Mouse (Mus musculus) urinary bladder, adult 18-20 months (tissue): ENCODE measurements at regions not wholly inside any gene's neighbourhood (a gene's known extent, or its start where the extent isn't known, plus 50 kb on each side); places are given as distances from the start of the nearest gene placed in this dataset.
"Not testable (repeated sequence)": the region's sequence is repeated elsewhere in the genome, so short reads cannot be mapped to it uniquely, and the experiment has no call there.

Experiments
- DNase-seq, 2 experiments: peaks; one replicate each; pipeline ENCODE4 v3.0.0; 2022; ENCODE audit warnings: low spot score in 2 of 2, mixed read lengths in 2 of 2

GRCm38 (mm10) chr7:36224416-36224815 lies 421.6 kb upstream of the Zfp507 start:
- no peak for DNase-seq

GRCm38 (mm10) chr7:36218386-36218785 lies 415.6 kb upstream of the Zfp507 start:
- no peak for DNase-seq

GRCm38 (mm10) chr7:36210034-36210433 lies 407.2 kb upstream of the Zfp507 start:
- DNase-seq = no peak

- DNase-seq = no peak
Observed at GRCm38 (mm10) chr7:36207525-36208260, 404.9 kb upstream of the Zfp507 start.

GRCm38 (mm10) chr7:36198091-36198700 lies 395.4 kb upstream of the Zfp507 start:
- no peak for DNase-seq

GRCm38 (mm10) chr7:36196154-36196720 lies 393.4 kb upstream of the Zfp507 start:
- DNase-seq = no peak

- DNase-seq = no peak
Observed at GRCm38 (mm10) chr7:36192645-36193044, 389.8 kb upstream of the Zfp507 start.

- no peak for DNase-seq
Observed at GRCm38 (mm10) chr7:36177947-36178346, 375.1 kb upstream of the Zfp507 start.

GRCm38 (mm10) chr7:36175296-36175695 lies 372.5 kb upstream of the Zfp507 start:
- DNase-seq = no peak

- not testable (repeated sequence) for DNase-seq
Observed at GRCm38 (mm10) chr7:36172511-36172910, 369.7 kb upstream of the Zfp507 start.

- DNase-seq = no peak
Observed at GRCm38 (mm10) chr7:36157270-36157945, 354.6 kb upstream of the Zfp507 start.

- no peak for DNase-seq
Observed at GRCm38 (mm10) chr7:36156595-36156994, 353.8 kb upstream of the Zfp507 start.

- no peak for DNase-seq
Observed at GRCm38 (mm10) chr7:36155576-36155975, 352.8 kb upstream of the Zfp507 start.

- no peak for DNase-seq
Observed at GRCm38 (mm10) chr7:36155159-36155558, 352.4 kb upstream of the Zfp507 start.

- no peak for DNase-seq
Observed at GRCm38 (mm10) chr7:36150871-36151560, 348.2 kb upstream of the Zfp507 start.

- no peak for DNase-seq
Observed at GRCm38 (mm10) chr7:36136571-36136970, 333.8 kb upstream of the Zfp507 start.

GRCm38 (mm10) chr7:36134557-36134956 lies 331.8 kb upstream of the Zfp507 start:
- no peak for DNase-seq

- peak in 1 of 2 experiments; percentile 9 for DNase-seq
Observed at GRCm38 (mm10) chr7:36133658-36134143, 330.9 kb upstream of the Zfp507 start.

- DNase-seq = no peak
Observed at GRCm38 (mm10) chr7:36133026-36133425, 330.2 kb upstream of the Zfp507 start.

GRCm38 (mm10) chr7:36132569-36132968 lies 329.8 kb upstream of the Zfp507 start:
- DNase-seq = no peak

- no peak for DNase-seq
Observed at GRCm38 (mm10) chr7:36097054-36097453, 294.3 kb upstream of the Zfp507 start.
